Mouse (Mus musculus): Measurements from ENCODE around the gene Fam83f. TPM values are rescaled to one million over a fixed set of nuclear protein-coding genes. Genes with fewer than 3 reads are reported as not detected.
A peak's percentile ranks its signal among the peaks of the same experiment; 100 is the strongest.

Gene Fam83f
- polyA plus RNA-seq, 1 experiment = 23.3 TPM

- WGBS = 29% methylated on average over 8 of the region's 8 CpGs
- DNase-seq (ENCODE audit: low read depth, low spot score) = no peak
Measured at GRCm38 (mm10) chr15:80701481-80702257, 30.0 kb downstream of the Fam83f start.

DNA sequence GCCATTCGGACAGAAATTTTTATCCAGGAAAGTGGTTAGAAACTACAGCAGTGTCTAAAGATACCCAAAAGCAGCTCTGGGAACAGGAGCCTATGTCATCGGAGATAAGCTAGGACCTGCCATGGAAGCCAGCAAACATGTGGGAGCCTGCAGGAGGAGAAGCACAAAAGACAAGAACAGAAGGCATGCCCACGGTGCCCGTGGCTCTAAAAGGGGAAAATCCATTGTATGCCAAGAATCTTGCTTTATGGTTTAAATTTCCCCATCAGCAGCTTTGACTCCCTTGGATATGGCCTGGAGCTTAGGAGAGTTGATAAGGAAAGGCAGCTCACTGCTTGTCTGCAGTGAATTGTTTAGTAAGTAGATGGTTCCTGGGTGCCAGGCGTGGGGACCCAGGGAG is 31.3 kb downstream of the Fam83f start:
- WGBS = 73% methylated on average over 5 of the region's 5 CpGs
- DNase-seq (ENCODE audit: low read depth, low spot score) = no peak

- no peak for DNase-seq (ENCODE audit: low read depth, low spot score)
- 34% methylated on average over 2 of the region's 2 CpGs for WGBS
Measured at GRCm38 (mm10) chr15:80703495-80703894, 31.8 kb downstream of the Fam83f start.

- no peak for DNase-seq (ENCODE audit: low read depth, low spot score)
- WGBS = 4% methylated on average over 7 of the region's 7 CpGs
Measured at GRCm38 (mm10) chr15:80704267-80704666, 32.6 kb downstream of the Fam83f start.

- 25% methylated on average over 18 of the region's 18 CpGs for WGBS
- no peak for DNase-seq (ENCODE audit: low read depth, low spot score)
Measured at GRCm38 (mm10) chr15:80705828-80706549, 34.3 kb downstream of the Fam83f start.

DNA sequence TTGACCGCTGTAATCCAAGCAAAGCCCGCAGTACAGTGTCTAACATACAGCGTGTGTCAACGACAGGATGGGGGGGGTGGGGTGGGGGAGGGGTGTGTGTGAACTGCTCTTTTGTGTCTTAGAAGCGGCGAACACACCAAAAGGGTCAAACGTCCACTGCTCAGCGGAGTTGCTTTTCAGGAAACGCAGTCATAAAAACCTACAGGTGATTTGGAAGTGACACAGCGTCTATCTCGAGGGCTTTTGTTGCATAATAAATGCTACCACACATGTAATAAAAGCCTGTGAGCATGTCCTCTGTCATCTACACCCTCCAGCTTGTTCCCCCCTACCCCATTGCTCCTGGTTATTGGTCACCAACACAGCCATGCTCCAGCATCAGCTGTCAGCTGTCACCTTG is 34.9 kb downstream of the Fam83f start:
- 3% methylated on average over 11 of the region's 11 CpGs for WGBS
- DNase-seq (ENCODE audit: low read depth, low spot score) = no peak

DNA sequence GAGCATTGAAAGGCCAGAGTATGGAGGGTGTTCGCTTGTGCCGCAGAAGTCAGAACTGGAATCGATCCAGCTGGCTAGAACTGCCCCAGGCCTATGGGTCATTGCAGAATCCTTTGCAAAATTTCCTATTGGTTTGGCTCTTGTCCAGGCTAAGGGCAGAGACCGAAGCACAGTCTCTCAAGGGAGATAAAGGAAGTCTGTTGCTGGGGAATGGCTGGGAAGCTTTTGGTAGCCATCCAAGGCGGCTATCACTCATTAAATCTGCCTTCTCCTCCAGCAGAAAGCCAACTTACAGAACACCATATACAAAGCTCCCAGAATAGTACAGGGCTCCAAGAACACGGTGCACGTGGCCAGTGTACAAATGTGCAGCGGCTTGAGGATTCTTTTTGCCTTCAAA is 35.4 kb downstream of the Fam83f start:
- peak; percentile 79 for DNase-seq (ENCODE audit: low read depth, low spot score)
- WGBS = 13% methylated on average over 8 of the region's 8 CpGs

DNA sequence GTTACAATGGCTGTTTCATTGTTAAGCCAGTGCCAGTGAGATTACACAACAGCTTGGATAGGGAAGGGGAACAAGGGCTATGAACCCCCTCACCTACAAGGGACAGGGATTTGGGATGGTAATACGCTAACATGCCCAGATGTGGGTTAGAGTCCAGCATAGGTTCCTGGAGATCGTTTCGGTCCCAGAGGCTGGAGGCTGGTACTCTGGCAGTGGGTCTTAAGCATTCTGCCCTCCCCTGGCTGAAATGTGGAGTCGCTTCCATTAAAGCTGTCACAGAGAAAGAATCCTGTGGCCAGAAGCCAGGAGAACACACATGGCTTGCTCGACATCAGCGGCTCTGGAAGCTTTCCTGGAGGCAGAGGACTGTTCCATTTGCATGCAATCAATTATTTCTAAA is 37.9 kb downstream of the Fam83f start:
- DNase-seq (ENCODE audit: low read depth, low spot score) = no peak
- 27% methylated on average over 6 of the region's 6 CpGs for WGBS

GRCm38 (mm10) chr15:80710257-80710607 is 38.6 kb downstream of the Fam83f start:
- no peak for DNase-seq (ENCODE audit: low read depth, low spot score)
- WGBS = 16% methylated on average over 5 of the region's 5 CpGs

DNA sequence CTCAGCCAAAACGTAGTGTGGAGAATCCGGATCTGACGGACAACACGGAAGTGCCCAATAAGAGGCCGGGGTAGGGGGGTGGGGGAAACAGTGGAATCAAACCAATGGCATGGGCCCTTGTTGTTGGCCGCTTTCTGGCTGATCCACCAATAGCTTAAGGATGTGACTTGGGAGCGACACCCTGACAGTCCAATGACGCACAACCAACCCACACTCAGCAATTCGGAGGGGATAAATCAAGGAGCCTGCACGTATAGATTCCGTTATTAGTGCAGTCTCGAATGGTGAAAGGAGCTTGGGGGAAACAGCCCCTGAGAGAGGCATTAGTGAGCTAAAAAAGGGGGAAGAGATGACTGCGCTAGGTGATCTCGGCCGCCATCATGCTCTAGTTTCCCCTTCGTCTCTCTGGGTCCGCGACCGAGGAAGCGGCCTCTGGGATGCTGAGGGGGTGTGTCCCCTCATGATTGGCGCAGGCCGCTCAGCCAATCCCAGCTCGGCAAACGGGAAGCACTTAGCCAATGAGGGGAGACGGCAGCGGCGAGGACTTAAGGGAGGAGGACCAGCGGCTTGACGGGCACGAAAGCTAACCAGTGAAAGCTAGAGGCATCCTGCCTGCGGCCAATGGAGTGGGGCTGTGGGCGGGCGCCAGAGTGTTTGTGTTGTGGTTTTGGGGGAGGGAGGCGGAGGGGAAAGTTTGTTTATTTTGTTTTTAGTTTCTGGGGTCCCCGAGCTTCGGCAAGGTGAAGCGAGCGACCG is 39.1 kb downstream of the Fam83f start, which contains the start of gene Tnrc6b:
Gene Tnrc6b (plus strand): TSS at position 706 of the 756 bp plus-strand sequence.
- WGBS = under 1% methylated on average over 39 of the region's 39 CpGs

DNA sequence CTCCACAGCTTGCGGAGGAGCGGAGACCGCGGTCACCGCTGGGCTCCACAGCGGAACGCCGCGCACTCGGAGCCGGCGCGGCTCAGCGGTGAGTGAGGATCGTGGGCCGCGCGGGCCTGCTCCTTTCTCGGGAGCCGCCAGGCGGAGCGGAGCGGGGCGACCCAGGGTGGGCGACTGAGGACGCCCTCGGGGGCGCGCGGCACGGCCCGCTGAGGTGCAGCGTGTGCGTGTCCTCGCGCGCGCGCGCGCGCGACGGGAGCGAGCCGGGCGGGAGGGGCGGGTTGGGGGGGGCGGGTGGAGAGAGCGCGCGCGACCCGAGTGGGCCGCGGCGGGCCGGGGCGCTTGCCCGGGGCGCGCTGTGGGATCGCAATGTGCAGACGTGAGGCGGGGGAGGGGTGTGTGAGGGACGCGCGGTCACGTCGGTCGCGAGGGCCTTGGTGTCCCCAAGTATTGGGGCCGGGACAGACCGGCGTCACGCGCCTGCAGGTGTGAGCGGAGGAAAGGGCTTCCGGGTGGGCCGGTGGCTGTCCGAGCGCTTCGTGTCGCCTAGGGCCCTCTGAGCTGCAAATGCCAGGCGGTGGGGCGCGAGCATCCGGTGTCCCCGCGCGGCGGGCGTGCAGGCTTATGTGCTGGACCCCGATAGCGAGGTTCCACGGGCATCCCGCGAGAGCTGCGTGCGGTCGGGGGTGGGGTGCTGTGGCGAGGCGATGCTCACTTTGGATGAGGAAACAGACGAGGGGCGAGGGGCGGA is 39.9 kb downstream of the Fam83f start:
- under 1% methylated on average over 99 of the region's 106 CpGs for WGBS
- DNase-seq (ENCODE audit: low read depth, low spot score) = no peak

More for the DNA sequence above, 39.1 kb downstream of the Fam83f start, which contains the start of gene Tnrc6b:
- peak; percentile 96 for DNase-seq (ENCODE audit: low read depth, low spot score)

GRCm38 (mm10) chr15:80714299-80714698 is 42.7 kb downstream of the Fam83f start:
- DNase-seq (ENCODE audit: low read depth, low spot score) = no peak
- 90% methylated on average over 4 of the region's 4 CpGs for WGBS

DNA sequence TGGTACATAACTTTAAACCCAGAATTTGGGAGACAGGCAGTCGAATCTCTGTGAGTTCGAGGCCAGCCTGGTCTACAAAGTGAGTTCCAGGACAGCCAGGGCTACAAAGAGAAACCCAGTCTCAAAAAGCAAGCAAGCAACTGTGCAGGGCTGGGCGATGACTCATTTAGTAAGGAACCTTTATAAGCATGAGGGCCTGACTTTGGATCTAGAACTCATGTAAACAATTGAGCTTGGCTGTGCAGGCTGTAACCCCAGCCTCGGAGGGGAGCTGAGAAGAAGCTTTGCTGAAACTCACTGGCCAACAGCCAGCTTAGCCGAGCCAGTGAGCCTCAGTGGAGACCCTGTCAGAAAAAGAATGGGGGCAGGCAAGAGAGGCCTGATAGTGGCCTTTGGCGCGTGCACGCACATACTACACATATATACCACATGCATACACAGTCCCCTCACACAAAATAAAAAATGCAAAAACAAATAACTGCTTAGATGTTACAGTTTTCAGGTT is 45.0 kb downstream of the Fam83f start:
- 72% methylated on average over 8 of the region's 8 CpGs for WGBS
- no peak for DNase-seq (ENCODE audit: low read depth, low spot score)

DNA sequence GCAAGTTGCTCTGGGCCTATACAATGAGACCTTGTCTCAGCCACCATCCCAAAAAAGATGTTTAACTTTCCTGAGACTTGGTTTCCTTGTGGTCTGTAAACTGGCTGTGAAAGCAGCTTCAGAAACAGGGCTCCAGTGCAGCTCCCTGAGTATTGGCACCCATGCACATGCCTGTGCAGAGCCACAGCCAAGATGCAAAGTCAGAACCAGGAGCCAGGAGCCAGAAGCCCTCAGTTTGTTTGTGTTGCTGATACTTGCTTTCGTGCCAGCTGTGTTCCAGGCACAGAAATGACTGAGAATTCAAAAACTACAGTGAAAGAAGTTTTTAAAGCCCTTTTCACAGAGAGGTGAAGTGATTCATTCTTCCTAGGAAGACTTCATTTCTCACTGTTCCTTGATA is 45.8 kb downstream of the Fam83f start:
- no peak for DNase-seq (ENCODE audit: low read depth, low spot score)
- WGBS = 44% methylated on average over 1 of the region's 1 CpGs

GRCm38 (mm10) chr15:80720249-80720648 is 48.6 kb downstream of the Fam83f start:
- 56% methylated on average over 5 of the region's 5 CpGs for WGBS
- no peak for DNase-seq (ENCODE audit: low read depth, low spot score)

GRCm38 (mm10) chr15:80721861-80722260 is 50.2 kb downstream of the Fam83f start:
- DNase-seq (ENCODE audit: low read depth, low spot score) = no peak
- 75% methylated on average over 6 of the region's 6 CpGs for WGBS

DNA sequence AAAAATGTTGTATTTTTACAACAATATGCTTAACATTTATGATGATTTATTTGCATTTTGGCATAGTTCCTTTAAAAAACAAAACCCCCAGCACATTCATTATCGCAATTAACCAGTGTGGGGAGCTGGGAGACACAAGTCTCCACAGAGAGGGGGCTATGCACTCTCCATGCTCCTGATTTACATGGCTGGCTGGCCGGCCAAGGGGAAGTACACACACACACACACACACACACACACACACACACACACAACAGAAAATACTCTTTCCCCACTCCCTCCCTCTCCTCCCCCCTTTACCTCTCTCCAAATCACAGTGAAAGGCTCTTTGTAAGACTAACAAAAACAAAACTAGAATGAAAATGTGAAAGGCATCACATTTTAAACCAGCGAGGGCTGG is 50.7 kb downstream of the Fam83f start:
- 66% methylated on average over 3 of the region's 3 CpGs for WGBS

GRCm38 (mm10) chr15:80729477-80729876 is 57.8 kb downstream of the Fam83f start:
- no peak for DNase-seq (ENCODE audit: low read depth, low spot score)
- 74% methylated on average over 2 of the region's 2 CpGs for WGBS

More for the DNA sequence above, 50.7 kb downstream of the Fam83f start:
- DNase-seq (ENCODE audit: low read depth, low spot score) = no peak

DNA sequence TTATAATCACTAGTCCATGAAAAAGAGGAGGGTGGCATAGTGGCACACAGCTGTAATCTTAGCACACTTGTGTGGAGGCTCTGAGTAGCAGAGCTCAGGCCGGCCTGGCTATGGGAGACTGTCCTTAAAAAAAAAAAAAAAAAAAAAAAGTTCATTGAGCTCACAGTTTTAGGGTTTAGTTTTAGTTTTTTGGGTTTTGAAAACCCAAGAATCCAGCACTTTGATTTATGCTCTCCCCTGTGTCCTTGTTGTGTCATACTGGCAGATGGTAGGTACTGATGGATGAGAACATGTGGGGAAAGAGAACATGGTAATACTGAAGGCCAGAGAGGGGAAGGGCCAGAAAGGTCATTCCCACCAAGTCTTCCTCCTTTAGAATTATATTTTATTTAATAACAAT is 59.4 kb downstream of the Fam83f start:
- no peak for DNase-seq (ENCODE audit: low read depth, low spot score)
- 94% methylated on average over 1 of the region's 1 CpGs for WGBS

Data from large intestine, adult 2 months (tissue).